Mouse (Mus musculus) frontal cortex, adult (tissue): ENCODE results near the gene Cyp4x1.
"Not testable (repeated sequence)": the region's sequence is repeated elsewhere in the genome, so short reads cannot be mapped to it uniquely, and the experiment has no call there.

Experiments used
- ATAC-seq: cut with Nextera tagmentation; 2 replicates; pipeline ENCODE4 v1.9.2; 2017; ENCODE audit warnings: mild to moderate bottlenecking, moderate library complexity, mixed read lengths; ENCODE audit not compliant: low TSS enrichment

The Cyp4x1 gene

DNA sequence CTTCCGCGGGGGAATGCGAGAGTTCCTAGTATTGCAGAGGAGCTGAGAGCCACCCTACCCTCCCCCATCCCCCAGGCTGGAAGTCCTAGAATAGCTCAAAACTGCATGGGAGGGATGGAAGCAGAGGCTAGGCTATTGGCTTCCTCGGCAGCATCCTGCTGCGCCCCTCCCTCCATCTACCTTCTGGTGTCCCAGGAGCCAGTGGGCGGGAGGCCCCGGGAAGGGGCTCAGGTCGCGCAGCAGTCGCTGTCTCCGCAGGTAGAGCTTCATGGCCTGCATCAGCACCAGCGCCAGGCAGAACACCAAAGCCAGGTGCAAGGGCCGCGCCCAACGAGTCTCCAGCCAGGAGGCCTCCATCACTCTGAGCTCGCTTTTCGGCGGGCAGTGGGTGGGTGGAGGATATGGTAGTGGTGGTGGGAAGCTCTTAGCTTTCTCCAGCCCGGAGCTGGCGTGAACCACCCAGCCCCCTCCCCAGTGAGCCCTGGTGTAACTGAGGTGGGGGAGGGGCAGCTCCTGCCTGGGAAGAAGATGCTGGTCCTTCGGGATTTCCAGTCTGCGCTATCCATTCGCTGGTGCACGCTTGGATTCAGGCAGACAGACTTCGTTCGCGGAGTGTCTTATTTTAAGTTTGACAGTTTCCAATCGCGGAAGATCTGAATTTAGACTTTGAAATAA lies at the start of gene Cyp4x1:
Cyp4x1 (minus strand) TSS at position 661 of the 675 bp plus-strand sequence.
- ATAC-seq = peak; percentile 93

DNA sequence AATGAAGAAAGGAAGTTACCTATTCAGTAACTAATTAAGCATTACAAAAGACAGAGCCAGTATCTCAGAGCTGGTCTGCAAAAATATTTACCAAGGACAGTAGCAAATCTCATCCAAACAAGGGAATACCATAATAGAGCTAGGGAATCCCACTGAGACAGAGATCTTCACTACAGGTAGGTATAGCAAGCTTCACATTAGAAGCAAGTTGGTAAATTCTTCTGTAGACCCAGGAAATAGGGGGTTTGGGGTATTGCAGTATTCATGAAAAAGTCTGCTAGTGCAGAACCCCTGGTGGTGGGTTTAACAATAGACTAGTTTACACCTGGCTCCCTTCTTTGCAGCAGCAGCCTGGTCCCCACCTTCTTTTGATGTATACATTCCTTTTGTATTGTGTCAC lies 42.1 kb upstream of the Cyp4x1 start:
- ATAC-seq = not testable (repeated sequence)

DNA sequence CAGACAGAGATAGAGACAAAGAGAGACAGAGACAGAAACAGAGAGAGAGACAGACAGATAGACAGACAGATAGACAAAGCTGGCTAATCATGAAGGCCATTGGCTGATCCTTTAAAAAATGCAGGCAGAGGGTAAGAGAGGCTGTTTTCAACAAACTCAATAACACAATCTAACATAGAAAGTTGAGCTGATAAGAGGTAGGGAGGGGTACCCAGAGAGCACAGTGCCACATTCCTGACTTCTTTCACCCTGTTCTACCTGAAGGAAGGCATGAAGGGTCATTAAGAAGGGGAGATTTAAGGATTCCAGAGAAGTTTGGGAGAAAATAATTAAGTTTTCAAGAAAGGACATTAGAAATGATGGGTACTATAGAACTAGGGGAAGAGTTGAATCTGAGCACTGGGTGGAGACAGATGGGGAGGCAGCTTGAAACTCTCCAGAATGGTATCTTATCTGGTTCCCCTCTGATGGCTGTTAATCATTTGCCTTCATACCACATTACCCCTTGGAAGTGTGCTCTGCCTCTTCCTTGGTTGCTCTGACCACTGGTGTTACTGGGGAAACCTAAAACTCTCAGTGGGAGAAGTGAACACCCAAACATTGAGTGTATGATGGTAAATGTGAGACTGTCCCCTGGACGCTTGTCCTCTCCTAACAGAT lies 40.7 kb upstream of the Cyp4x1 start:
- no peak for ATAC-seq

DNA sequence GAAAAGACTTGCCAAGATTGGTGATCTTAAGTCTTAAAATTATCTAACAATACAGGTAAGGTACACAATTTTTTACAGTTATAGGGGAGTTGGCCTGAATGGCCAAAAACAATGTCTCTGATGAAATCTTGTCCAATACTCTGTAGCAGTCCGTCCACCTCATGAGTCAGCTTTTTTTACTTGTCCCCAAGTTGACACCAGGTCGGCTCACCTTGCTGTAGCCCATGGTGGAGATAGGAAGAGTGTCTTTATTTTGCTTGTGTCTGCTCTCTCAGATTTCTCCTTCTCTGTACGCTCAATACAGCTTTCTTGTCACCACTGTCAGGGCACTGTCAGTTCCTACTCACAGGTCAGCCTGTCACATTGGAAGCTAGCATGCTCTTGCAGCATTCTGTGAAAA lies 24.9 kb upstream of the Cyp4x1 start:
- ATAC-seq = not testable (repeated sequence)

DNA sequence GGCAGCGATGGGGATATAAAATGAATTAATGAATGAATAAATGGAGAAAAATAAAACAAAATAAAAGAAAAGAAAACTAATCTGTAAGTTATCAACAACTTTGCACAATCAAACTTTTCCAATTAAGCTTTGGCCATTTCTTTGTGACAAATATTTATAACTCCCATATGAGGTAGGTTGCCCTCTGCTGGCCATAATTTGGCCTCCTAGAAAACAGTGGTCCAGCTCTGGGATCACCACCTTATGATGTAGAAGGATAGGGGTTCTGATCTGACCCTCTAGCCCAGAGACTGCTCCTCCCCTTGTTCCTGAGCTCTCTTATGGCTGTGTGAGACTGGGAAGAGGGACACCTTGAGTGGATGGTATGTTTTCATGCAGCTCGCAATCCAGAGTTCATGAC lies 20.6 kb upstream of the Cyp4x1 start:
- no peak for ATAC-seq

DNA sequence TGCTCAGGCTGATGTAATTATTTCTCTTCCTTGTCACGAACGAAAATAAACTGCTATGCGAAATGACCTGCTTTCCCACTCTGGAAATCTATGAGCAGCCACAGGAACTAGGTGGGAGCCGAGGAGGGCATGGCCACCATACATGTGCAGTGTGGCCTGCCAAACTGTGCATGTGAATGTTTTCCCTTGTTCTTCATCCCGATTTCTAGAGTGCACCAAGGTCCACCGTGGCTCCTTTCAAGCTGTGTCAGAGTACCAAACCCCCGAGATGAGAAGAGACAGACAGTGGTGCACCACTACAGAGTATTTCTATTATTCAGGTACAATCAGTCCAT lies 182 bp upstream of the Cyp4x1 start:
- peak; percentile 63 for ATAC-seq

DNA sequence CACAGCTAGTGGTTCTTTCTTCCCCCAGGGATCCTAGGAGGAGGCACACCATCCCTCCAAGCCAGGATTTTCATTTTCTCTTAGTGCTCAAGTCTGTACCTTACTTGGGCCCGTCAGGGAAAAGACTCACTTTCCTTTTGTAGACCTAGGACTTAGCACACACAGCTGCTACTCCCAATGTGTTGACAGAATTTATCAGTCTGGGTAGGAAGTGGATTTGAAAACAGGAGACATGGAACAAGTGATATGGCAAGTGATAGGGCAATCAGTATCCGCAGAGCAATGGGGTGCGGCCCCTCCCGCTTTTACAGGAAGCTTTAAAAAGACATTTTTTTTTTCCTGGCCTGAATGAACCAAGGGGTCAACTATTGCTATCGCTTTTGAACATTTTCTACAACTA lies 996 bp downstream of the Cyp4x1 start:
- peak; percentile 63 for ATAC-seq

DNA sequence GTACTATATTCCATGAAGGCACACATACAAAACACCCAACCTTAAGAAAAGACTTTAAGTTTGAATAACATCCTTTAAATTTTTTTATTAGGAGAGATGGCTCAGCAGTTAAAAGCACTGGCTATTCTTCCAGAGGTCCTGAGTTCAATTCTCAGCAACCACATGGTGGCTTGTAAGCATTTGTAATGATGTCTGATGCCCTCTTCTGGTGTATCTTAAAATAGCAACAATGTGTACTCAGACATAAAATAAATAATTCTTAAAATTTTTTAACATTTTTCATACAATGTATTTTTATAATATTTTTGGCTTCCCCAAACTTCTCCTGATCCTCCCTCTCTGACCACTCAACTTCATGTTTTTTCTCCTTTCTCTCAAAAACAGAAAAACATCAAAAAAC lies 9.4 kb downstream of the Cyp4x1 start:
- ATAC-seq = no peak

DNA sequence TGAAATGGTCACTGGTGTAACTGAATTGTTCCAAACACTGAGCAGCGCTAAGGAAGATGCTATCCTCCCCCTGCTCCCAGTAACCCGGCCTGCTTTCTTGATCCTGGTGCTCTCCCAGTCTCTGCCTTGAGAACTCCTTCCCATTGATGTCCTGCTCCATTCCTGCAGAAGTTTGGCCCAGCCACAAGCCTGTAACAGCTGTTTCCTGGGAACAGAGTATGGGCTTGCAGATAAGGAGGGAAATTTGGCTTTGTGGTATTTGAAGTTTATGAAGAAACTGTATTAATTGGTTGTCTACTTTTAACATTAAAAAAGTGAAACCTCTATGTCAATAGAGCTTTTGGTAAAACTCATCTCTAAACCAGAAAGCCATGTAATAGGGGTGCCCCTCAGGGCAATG lies 10.6 kb downstream of the Cyp4x1 start:
- no peak for ATAC-seq

DNA sequence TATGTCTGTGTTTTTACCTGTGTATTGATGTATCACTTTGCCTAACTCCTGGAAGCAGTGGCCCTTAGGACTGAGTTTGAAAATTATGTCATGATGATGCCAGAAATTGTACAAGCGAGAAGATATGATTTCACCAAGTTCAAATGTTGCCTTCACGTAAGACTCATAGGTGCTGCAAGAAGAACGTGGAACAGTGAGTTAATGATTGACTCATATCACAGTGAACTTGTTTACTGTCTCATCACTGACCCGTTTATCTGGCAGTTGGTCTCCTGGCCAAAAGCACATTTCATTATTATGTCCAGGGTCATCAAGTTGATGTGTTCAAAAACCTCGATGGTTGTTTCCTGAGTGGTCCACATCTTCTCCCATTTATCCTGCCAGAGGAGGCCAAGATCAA lies 12.5 kb downstream of the Cyp4x1 start:
- no peak for ATAC-seq

DNA sequence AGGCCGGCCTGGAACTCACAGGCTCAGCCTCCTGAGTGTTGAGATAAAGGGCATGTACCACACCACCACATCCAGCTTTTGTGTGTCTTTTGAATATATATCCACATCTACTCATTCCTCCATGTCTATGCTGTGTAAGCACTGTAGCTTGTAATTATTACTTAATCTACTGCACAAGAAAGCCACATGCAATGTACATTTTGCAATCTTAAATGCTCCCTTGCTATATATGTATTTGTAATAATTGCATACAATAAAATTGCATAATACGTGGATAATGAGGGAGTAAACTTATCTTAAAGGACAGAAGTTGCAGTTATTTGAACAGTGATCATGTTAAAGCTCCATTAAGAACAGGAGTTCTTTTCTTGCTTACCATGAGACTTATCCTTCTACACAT lies 12.9 kb downstream of the Cyp4x1 start:
- no peak for ATAC-seq

DNA sequence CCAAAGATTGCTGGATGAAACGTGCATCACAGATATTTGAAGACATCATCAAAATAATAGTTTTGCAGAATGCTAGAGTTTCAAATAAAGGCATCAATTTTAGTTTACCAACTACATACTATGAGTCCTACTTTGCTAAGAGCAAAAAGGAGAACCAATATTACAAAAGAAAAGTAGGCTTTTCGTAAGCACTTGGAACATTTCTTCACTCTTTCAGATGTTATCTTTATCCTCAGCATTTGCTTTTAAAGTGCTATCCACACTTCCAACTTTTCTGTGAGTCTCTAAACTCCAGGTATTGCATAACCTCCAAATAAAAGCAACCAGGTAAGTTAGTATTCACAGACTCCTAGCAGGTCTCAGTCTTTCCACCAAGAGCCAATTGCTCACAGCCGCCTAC lies 14.4 kb downstream of the Cyp4x1 start:
- ATAC-seq = no peak

DNA sequence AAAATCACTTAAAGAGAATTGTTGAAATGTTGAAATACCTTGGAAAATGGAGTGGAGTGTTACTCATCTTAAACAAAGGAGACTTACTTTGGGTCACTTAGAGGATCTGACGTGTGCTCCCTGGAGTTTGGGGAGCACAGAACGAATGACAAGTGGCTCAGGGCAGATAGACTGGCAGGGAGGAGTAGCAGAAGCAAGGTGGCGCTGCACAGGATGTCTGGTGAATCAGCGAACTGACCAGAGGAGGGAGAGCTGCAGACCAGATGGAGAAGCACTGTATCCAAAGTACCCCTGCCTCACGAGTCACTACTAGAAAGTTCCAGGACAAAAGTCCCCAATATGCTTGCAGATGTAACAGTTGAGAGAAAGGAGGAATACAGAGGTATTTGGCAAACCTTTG lies 20.8 kb downstream of the Cyp4x1 start:
- ATAC-seq = no peak

DNA sequence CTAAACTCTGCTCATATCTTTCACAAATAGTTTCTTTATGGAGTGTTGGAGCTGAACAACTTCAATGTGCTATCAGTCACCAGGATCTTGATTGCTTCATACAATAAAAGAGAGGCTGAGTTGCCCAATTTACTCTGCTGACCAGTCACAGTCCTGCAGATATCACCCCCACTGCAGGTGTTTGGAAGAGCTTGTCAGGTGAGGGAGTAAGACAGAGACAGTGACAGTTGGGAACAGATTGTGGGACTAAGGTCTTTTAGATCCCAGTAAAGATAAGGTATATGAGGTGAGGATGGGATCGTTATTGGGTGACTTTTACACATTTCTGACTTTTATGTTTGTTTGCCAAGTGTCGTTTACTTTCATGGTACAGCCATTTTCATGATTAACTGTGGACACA lies 22.9 kb downstream of the Cyp4x1 start:
- ATAC-seq = no peak

DNA sequence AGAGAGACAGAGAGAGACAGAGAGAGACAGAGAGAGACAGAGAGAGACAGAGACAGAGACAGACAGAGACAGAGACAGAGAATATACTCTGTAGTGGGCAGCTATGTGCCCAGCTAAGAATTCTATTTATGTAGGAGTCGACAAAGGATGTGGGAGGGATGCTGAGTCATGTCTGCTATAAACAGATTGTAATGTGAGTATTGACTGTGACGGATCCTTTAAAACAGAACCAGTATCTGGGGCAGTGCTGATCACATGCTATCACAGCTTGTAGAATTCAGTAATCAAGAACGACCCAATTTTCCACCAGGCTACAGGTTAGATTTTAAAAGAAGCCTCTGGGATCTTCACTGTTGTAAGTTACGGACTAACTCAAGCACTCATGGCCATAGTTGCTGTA lies 30.6 kb downstream of the Cyp4x1 start:
- peak; percentile 93 for ATAC-seq

DNA sequence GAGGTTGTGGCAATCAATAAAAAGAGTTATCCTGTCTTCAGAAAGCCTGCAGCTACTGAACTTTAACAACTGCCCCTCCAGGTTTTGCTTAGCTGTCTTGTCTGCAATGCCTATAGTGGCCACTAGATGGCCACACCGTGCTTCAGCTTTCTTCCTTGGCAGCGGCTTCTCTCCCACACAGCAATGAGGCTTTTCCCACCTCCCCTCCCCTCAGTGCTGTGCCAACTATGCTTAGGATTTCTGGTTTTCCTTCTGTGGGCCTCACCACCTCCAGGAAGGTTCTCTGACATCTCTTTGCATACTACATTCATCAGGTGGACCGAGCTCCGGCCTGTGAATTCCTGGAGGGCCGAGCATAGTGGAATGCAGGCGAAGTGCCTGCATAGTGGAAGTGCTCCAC lies 32.4 kb downstream of the Cyp4x1 start:
- ATAC-seq = peak; percentile 72

DNA sequence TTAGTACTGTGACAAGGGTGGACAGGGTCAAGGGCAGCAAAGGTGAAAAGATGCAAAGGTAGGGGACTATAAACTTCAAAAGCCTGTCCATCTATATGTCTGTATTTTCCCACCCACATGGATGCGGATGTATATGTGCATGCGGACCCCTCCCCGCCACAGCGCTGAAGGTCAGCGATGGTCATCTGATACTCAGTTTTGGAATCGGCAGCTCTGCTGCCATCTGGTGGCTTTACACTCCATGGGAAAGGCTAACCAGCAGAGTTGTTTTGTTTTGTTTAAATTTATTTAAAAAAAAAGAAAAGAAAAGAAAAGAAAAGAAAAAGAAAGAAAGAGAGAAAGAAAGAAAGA lies 37.0 kb downstream of the Cyp4x1 start:
- no peak for ATAC-seq

DNA sequence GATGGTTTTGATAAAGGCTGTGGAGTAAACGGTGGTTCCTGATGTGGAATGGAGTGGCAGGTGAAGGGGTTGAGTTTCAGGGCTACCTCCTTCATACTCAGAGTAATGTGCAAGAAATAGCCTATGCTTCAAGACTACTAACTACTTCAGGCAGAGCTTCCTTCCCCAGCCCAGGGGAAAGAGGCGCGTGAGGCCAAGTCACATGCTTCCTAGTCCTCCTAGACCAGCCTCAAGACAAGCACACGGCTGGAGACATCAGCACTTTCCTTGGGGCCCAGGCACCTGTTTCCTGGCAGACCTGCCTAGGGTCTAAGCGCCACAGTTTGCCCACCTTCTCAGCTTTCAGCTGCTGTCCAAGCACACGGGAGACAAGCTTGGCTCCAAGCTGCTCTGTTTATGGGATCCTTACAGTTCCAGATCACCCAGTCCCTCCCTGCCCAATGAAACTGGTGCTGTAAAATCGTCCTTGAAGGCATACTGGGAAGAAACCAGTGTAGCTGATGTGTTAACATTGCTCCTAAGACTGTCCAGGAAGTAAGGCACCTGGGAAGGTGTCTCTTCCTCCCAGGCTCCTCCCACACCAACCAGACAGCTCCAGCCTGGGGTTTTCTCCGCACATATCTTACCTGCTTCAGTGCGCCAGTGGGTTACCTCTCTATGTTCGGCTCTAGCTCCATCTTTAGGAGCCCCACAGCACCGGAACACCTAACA lies 37.5 kb downstream of the Cyp4x1 start:
- ATAC-seq = peak; percentile 5; the same call in 1 of the 2 replicates

DNA sequence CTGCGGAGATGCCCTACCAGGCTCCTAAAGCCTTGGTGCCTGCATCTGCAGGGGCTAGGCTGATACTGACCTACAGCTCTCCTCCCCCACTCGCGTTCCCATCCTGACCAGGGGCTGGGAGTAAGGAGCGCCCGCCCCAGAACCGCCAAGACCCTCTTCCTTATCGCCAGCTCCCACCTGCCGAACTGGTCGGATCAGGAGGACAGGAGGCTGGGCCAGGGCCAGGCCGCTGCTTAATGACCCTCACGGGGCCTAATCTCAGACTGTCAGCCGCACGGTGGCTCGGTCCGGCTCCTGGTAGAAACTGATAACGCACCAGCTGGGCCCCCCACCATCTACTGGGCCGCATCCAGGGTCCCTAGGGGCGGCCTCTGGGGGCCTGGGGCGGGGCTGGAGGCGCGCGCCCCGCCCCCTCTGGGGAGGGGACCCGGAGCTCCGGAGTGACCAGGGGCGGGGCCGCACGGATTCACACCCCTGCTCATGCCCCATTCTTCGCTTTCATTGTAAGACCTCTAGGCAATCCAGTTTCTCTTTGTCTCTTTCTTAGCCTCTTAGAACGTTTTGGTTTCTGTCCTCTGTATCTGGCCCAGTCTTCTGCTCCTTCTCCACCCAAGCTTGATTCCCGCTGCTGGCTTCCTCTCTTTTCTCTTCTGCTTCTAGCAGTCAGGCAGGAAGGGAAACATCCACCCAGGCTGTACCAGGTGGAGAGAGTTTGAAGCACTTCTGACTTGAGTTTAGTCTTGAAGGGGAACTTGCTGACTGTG lies 38.2 kb downstream of the Cyp4x1 start:
- peak; percentile 59 for ATAC-seq

DNA sequence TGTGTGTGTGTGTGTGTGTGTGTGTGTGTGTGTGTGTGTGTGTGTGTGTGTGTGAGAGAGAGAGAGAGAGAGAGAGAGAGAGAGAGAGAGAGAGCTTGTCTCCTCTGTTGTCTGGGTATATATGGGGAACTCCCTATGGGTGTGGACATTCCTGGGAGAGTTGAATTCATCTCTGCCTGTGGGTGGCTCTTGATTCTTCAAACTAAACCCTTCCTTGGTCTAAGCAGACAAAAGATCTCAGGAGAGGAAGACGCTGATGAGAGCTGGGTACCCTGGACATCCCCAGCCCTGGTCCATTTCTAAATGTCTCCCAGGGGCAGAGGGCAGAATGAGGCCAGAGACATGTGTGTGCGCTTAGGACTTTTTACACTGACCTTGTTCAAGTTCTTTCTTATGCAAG lies 40.0 kb downstream of the Cyp4x1 start:
- no peak for ATAC-seq

DNA sequence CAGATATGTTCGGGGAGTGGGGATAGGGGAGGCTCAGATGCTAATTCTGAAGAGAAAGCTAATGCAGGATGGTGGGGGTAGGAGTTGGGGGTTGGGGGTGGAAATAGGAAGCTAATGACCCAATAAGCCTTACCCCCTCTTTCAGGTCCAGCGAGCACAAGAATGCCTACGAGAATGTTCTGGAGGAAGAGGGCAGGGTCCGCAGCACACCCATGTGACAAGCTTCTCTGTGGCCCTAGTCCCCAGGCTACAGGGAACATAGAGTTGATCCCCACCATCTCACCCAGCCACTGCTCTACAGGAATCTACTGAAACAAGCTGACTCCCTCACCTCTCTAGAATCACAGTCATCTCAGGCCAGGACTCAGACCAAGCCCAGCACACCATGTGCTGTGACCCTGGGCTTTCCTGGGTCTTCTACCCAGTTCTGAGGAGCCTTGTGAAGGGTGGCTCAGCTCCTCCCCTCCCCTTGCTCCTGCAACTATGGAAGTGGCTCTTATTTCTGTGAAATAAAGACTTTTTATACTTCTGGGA lies 40.7 kb downstream of the Cyp4x1 start:
- no peak for ATAC-seq

DNA sequence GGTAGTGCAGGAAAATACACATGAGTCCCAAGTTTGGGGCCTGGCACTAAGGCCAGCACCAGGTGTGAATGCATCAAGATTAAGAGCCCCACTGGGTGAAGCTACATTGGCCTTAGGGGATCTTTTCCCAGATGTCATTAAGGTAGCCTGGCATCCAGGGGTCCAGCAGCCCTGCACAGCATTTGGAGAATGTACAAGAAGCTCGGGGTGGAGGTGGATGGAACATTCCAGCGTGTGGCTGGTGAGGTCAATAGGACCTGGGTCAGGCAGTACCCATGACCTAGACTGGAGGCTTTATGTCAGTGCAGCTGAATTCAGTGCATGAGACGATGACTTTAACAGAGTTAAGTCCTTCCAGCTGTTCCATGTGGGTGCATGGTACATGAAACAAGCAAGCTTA lies 42.3 kb downstream of the Cyp4x1 start:
- no peak for ATAC-seq
